15 mouse cellular contexts compared by ENCODE assay signal in genomic region chr17:51499541-51499940, GRCm38 (mm10).
"Had no signal": no experiment of that assay in that cellular context is flagged by ENCODE, and none has a peak within 500 bp of the region (broad histone marks: within the 10 kb centered on the region; RNA-seq: fewer than 3 reads in every experiment).

No protein-coding gene starts in this region.

- ATAC-seq: liver, postnatal 0 days; lung, postnatal 0 days; midbrain, embryonic 13.5 days; midbrain, embryonic 15.5 days had no signal

- H3K4me1 ChIP-seq: lung, embryonic 15.5 days; megakaryocyte, embryonic 14.5 days; midbrain, embryonic 13.5 days; midbrain, embryonic 15.5 days; neural tube, embryonic 12.5 days; stomach, embryonic 15.5 days had no signal

- H3K4me2 ChIP-seq: lung, embryonic 15.5 days; midbrain, embryonic 11.5 days; midbrain, embryonic 13.5 days; midbrain, embryonic 15.5 days; neural tube, embryonic 12.5 days; stomach, embryonic 15.5 days had no signal

- H3K27ac ChIP-seq: lung, embryonic 15.5 days; macrophage; midbrain, embryonic 13.5 days; midbrain, embryonic 15.5 days; neural tube, embryonic 12.5 days; stomach, embryonic 15.5 days; stomach, postnatal 0 days had no signal

- H3K4me3 ChIP-seq: lung, embryonic 15.5 days; megakaryocyte, embryonic 14.5 days; midbrain, embryonic 13.5 days; midbrain, embryonic 15.5 days; neural tube, embryonic 12.5 days; stomach, embryonic 15.5 days had no signal

- H3K27me3 ChIP-seq: lung, embryonic 15.5 days; megakaryocyte, embryonic 14.5 days; midbrain, embryonic 13.5 days; midbrain, embryonic 15.5 days; neural tube, embryonic 12.5 days; stomach, embryonic 15.5 days had no signal

- H3K9me3 ChIP-seq: lung, embryonic 15.5 days; midbrain, embryonic 13.5 days; midbrain, embryonic 15.5 days; neural tube, embryonic 12.5 days; stomach, embryonic 15.5 days had no signal

- DNase-seq: liver, postnatal 0 days; lung, adult 2 months; right cerebral cortex, postnatal 14 days; thymus, adult 2 months; thymus, postnatal 25 days had no signal

- H3K9ac ChIP-seq: liver, postnatal 0 days; lung, embryonic 15.5 days; midbrain, embryonic 13.5 days; midbrain, embryonic 15.5 days; neural tube, embryonic 12.5 days; stomach, embryonic 15.5 days had no signal

- H3K36me3 ChIP-seq: lung, embryonic 15.5 days; midbrain, embryonic 13.5 days; midbrain, embryonic 15.5 days; neural tube, embryonic 12.5 days; stomach, embryonic 15.5 days had no signal
